Mouse (Mus musculus): ENCODE measurements around the gene Unc79.

DNA sequence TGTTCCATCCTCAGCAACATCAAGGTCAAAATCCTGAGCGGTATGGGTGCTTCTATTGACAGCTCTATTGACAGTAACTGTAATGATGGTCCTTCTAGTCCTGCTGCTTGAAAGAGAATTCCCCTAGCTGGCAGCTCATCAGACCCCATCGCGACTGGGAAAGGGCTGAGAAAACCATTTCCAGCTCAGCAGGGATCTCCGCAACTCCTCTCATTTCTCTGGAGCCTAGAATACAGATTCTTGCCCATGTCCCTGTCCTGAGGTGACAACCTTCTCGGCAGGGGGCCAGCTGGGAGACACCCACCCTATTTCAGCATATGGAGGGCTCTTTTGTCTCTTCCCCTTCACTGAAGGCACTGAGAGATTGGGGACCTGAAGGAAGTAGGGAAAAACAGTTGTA is 244.3 kb downstream of the Unc79 start:
- TF ChIP-seq CTCF (conservative IDR thresholded peaks at IDR 0.05; ENCODE audit: insufficient read depth, insufficient read length, low read depth, low read length) (no peak), POLR2A (IDR thresholded peaks at IDR 0.05; ENCODE audit: low read depth, low read length) (no peak)
